Comparison of ENCODE assay signal across 9 mouse cellular contexts in genomic region chr10:76455289-76455688, GRCm38 (mm10). TPM values are rescaled to one million over a fixed set of nuclear protein-coding genes. Genes with fewer than 3 reads are reported as not detected.
DNase-seq lines count a peak whose midpoint lies in the region; ATAC-seq and TF ChIP-seq lines count a peak whose summit lies in the region.
"Had no signal": no experiment of that assay in that cellular context is flagged by ENCODE, and none has a peak within 500 bp of the region (broad histone marks: within the 10 kb centered on the region; RNA-seq: fewer than 3 reads in every experiment).

No protein-coding gene starts in this region.

- TF ChIP-seq CTCF in intestine, postnatal 0 days (IDR thresholded peaks at IDR 0.05; ENCODE audit: low read depth), result peak; percentile 82
- TF ChIP-seq CTCF in left cerebral cortex, adult 2 months (IDR thresholded peaks at IDR 0.05), result peak; percentile 70

- H3K4me1 ChIP-seq in intestine, postnatal 0 days (replicated peaks; ENCODE audit: control insufficient read depth, insufficient read depth, low read length), result no peaks in the 10 kb centered on the region
- H3K4me1 ChIP-seq in intestine, embryonic 16.5 days (ENCODE audit: control insufficient read depth, insufficient read depth, low read length), result no peaks in the 10 kb centered on the region
- no peaks in the 10 kb centered on the region; a peak in 1 of 4 replicates for H3K4me1 ChIP-seq in ES-E14 (ENCODE audit: control insufficient read depth in 2 of 2, insufficient read depth in 2 of 2, low read length in 2 of 2, poor library complexity in 1 of 2)

- H3K4me2 ChIP-seq in intestine, postnatal 0 days (replicated peaks; ENCODE audit: low read depth), result no peak overlapping the region
- H3K4me2 ChIP-seq in intestine, embryonic 16.5 days (ENCODE audit: low read depth, low read length), result no peak overlapping the region

- ATAC-seq in intestine, postnatal 0 days, result no peak
- ATAC-seq in intestine, embryonic 16.5 days, result no peak
- 0 out of 2 replicates have a peak, but pooled peaks have one; percentile 37 for ATAC-seq in monocyte, adult 5-6 weeks (replicated peaks; ENCODE audit: insufficient number of reproducible peaks, low FRiP score, low TSS enrichment, poor library complexity, severe bottlenecking)
- ATAC-seq in erythroblast, adult 5-6 weeks (replicated peaks; ENCODE audit: low FRiP score, poor library complexity, severe bottlenecking), result no peak; the same call in 1 of the 2 replicates

- DNase-seq in ES-E14 (ENCODE audit: low read depth, low spot score), result peak; percentile 38
- peak; percentile 43 to 68 for DNase-seq in adrenal gland, postnatal 36 days
- peak; percentile 62 for DNase-seq in gastrocnemius, postnatal 14 days
- peak in 1 of 2 experiments; percentile 43 for DNase-seq in left cerebral cortex, adult 2 months (ENCODE audit: extremely low spot score in 1 of 2, low spot score in 2 of 2)

- no peak overlapping the region for H3K4me3 ChIP-seq in intestine, postnatal 0 days (ENCODE audit: low read depth, low read length)
- H3K4me3 ChIP-seq in intestine, embryonic 16.5 days (ENCODE audit: low read length), result no peak overlapping the region
- H3K4me3 ChIP-seq in ES-E14 (ENCODE audit: insufficient read depth in 1 of 2, low read depth in 1 of 2, low read length in 2 of 2, poor library complexity in 1 of 2, severe bottlenecking in 1 of 2), result no peak overlapping the region
- no peak overlapping the region for H3K4me3 ChIP-seq in left cerebral cortex, adult 2 months

- 40% methylated on average over 5 of the region's 5 CpGs for WGBS in intestine, postnatal 0 days
- 60% methylated on average over 5 of the region's 5 CpGs for WGBS in intestine, embryonic 16.5 days

- intact Hi-C loops in gastrocnemius, postnatal 14 days (cut with DNase I; ENCODE audit: low total_unique reads), result loop anchor here (10.0 kb wide), 1 partner anchor 280 kb away; no protein-coding TSS in a partner anchor
- intact Hi-C loops in left cerebral cortex, adult 2 months (cut with DNase I), result loop anchor here (2.0 kb wide), 1 partner anchor 280 kb away; no protein-coding TSS in a partner anchor

- H3K9me3 ChIP-seq in intestine, postnatal 0 days (ENCODE audit: control insufficient read depth), result no peaks in the 10 kb centered on the region
- 0 out of 2 replicates have a peak, but pooled peaks cover 7% of the 10 kb centered on the region for H3K9me3 ChIP-seq in intestine, embryonic 16.5 days (ENCODE audit: control insufficient read depth, low read length)
- no peaks in the 10 kb centered on the region for H3K9me3 ChIP-seq in ES-E14 (ENCODE audit: control insufficient read depth, insufficient read depth, low read depth, low read length)

- no peak overlapping the region for H3K27ac ChIP-seq in intestine, postnatal 0 days (ENCODE audit: low read depth, low read length)
- H3K27ac ChIP-seq in intestine, embryonic 16.5 days (ENCODE audit: low read length), result no peak overlapping the region
- H3K27ac ChIP-seq in ES-E14 (ENCODE audit: insufficient read depth, low read depth, low read length, poor library complexity, severe bottlenecking), result no peak overlapping the region
- no peak overlapping the region for H3K27ac ChIP-seq in left cerebral cortex, adult 2 months

- no peaks in the 10 kb centered on the region for H3K27me3 ChIP-seq in intestine, postnatal 0 days (replicated peaks; ENCODE audit: control insufficient read depth, insufficient read depth, low read length)
- no peaks in the 10 kb centered on the region for H3K27me3 ChIP-seq in intestine, embryonic 16.5 days (replicated peaks; ENCODE audit: control insufficient read depth, insufficient read depth, low read length)

- H3K36me3 ChIP-seq in intestine, postnatal 0 days (ENCODE audit: control insufficient read depth, insufficient read depth), result no peaks in the 10 kb centered on the region
- no peaks in the 10 kb centered on the region for H3K36me3 ChIP-seq in intestine, embryonic 16.5 days (ENCODE audit: control insufficient read depth, insufficient read depth, low read length)
- H3K36me3 ChIP-seq in ES-E14 (ENCODE audit: control insufficient read depth, insufficient read depth, low read length, poor library complexity, severe bottlenecking), result no peaks in the 10 kb centered on the region

- in situ Hi-C loops in ES-E14 (cut with MboI; ENCODE audit: low sequenced_read_pairs in 2 of 2, unreplicated experiment in 2 of 2), result no loop called here

- H3K9ac ChIP-seq in intestine, postnatal 0 days (ENCODE audit: low read depth, low read length), result no peak overlapping the region
- H3K9ac ChIP-seq in intestine, embryonic 16.5 days (ENCODE audit: low read depth, low read length), result no peak overlapping the region
- H3K9ac ChIP-seq in ES-E14 (ENCODE audit: insufficient read depth, low read depth, low read length, poor library complexity, severe bottlenecking), result no peak overlapping the region

TF ChIP-seq in ES-E14, 5 proteins besides CTCF, POLR2A, EP300 and RAD21:
- TF ChIP-seq MAFK (IDR thresholded peaks at IDR 0.05; ENCODE audit: insufficient read depth, low read depth, low read length) (no peak), HCFC1 (IDR thresholded peaks at IDR 0.05; ENCODE audit: borderline replicate concordance, insufficient read depth, low read length) (no peak), ZC3H11A (IDR thresholded peaks at IDR 0.05; ENCODE audit: borderline replicate concordance, low read depth, low read length) (no peak), CHD2 (IDR thresholded peaks at IDR 0.05; ENCODE audit: low read depth, low read length) (no peak), ZNF384 (IDR thresholded peaks at IDR 0.05; ENCODE audit: low read depth, low read length) (no peak)

RNA-seq across cellular contexts. Expression of gene 2610028H24Rik, which starts 6.4 kb away (rescaled TPM):
- polyA plus RNA-seq in intestine, postnatal 0 days (2015; fragmentation: Nextera tagmentation; extraction: Ambion mirVana), result not detected in 2 replicates
- not detected in 2 replicates for polyA plus RNA-seq in intestine, embryonic 16.5 days (2015; fragmentation: Nextera tagmentation; extraction: Ambion mirVana)
- total RNA-seq in ES-E14 (2012; rRNA removed), result 0.32 and 0.36 TPM in 2 replicates
- not detected for total RNA-seq in adrenal gland, postnatal 36 days (2021)
- total RNA-seq in gastrocnemius, postnatal 14 days (2021), result under 1 TPM; 0.31 to 0.45 TPM
- total RNA-seq in left cerebral cortex, adult 2 months (2021), result not detected
- total RNA-seq in monocyte, adult 5-6 weeks (2017), result not detected in 3 replicates
- not detected in 2 replicates for total RNA-seq in erythroblast, adult 5-6 weeks (2015; ENCODE audit: low replicate concordance)
- total RNA-seq in erythroblast, adult 5-6 weeks (2017; ENCODE audit: low replicate concordance), result not detected in 2 replicates

RNA-seq across cellular contexts. Expression of gene Pcnt, which starts 12.7 kb away (rescaled TPM):
- 5.6 and 6.2 TPM in 2 replicates for polyA plus RNA-seq in intestine, postnatal 0 days (2015; fragmentation: Nextera tagmentation; extraction: Ambion mirVana)
- polyA plus RNA-seq in intestine, embryonic 16.5 days (2015; fragmentation: Nextera tagmentation; extraction: Ambion mirVana), result 10.1 and 10.7 TPM in 2 replicates
- total RNA-seq in ES-E14 (2012; rRNA removed), result 107 and 142 TPM in 2 replicates
- total RNA-seq in adrenal gland, postnatal 36 days (2021), result 10 to 100 TPM; 13.8 to 15.5 TPM
- 10 to 100 TPM; 50.6 to 71.3 TPM for total RNA-seq in gastrocnemius, postnatal 14 days (2021)
- total RNA-seq in left cerebral cortex, adult 2 months (2021), result 10 to 100 TPM; 22.8 to 26.6 TPM
- total RNA-seq in monocyte, adult 5-6 weeks (2017), result 36.3 to 48.3 TPM (median 40.0 TPM) in 3 replicates
- 22.4 and 25.0 TPM in 2 replicates for total RNA-seq in erythroblast, adult 5-6 weeks (2015; ENCODE audit: low replicate concordance)
- 31.9 and 34.8 TPM in 2 replicates for total RNA-seq in erythroblast, adult 5-6 weeks (2017; ENCODE audit: low replicate concordance)

RNA-seq across cellular contexts. Expression of gene Mcm3ap, which starts 13.4 kb away (rescaled TPM):
- polyA plus RNA-seq in intestine, postnatal 0 days (2015; fragmentation: Nextera tagmentation; extraction: Ambion mirVana), result 22.5 and 34.4 TPM in 2 replicates
- polyA plus RNA-seq in intestine, embryonic 16.5 days (2015; fragmentation: Nextera tagmentation; extraction: Ambion mirVana), result 34.1 and 34.4 TPM in 2 replicates
- total RNA-seq in ES-E14 (2012; rRNA removed), result 94.6 and 110 TPM in 2 replicates
- total RNA-seq in adrenal gland, postnatal 36 days (2021), result 10 to 100 TPM; 33.6 to 34.7 TPM
- 10 to 100 TPM; 21.4 to 22.2 TPM for total RNA-seq in gastrocnemius, postnatal 14 days (2021)
- total RNA-seq in left cerebral cortex, adult 2 months (2021), result 10 to 100 TPM; 48.4 to 49.0 TPM
- 56.0 to 77.8 TPM (median 72.0 TPM) in 3 replicates for total RNA-seq in monocyte, adult 5-6 weeks (2017)
- 19.0 and 34.3 TPM in 2 replicates for total RNA-seq in erythroblast, adult 5-6 weeks (2015; ENCODE audit: low replicate concordance)
- 30.6 and 68.6 TPM in 2 replicates for total RNA-seq in erythroblast, adult 5-6 weeks (2017; ENCODE audit: low replicate concordance)

RNA-seq across cellular contexts. Expression of gene Ybey, which starts 13.6 kb away (rescaled TPM):
- 2.7 and 2.9 TPM in 2 replicates for polyA plus RNA-seq in intestine, postnatal 0 days (2015; fragmentation: Nextera tagmentation; extraction: Ambion mirVana)
- polyA plus RNA-seq in intestine, embryonic 16.5 days (2015; fragmentation: Nextera tagmentation; extraction: Ambion mirVana), result 5.5 TPM in 2 replicates
- total RNA-seq in ES-E14 (2012; rRNA removed), result 3.6 and 4.6 TPM in 2 replicates
- 1 to 10 TPM; 2.0 to 3.5 TPM for total RNA-seq in adrenal gland, postnatal 36 days (2021)
- total RNA-seq in gastrocnemius, postnatal 14 days (2021), result 1 to 10 TPM; 3.5 to 3.8 TPM
- total RNA-seq in left cerebral cortex, adult 2 months (2021), result 1 to 10 TPM; 4.2 to 4.5 TPM
- total RNA-seq in monocyte, adult 5-6 weeks (2017), result 2.2 to 4.7 TPM (median 2.4 TPM) in 3 replicates
- total RNA-seq in erythroblast, adult 5-6 weeks (2015; ENCODE audit: low replicate concordance), result 0.19 and 0.21 TPM in 2 replicates
- total RNA-seq in erythroblast, adult 5-6 weeks (2017; ENCODE audit: low replicate concordance), result 0.60 and 1.4 TPM in 2 replicates

RNA-seq across cellular contexts. Expression of gene AC141477.1, which starts 15.0 kb away (rescaled TPM):
- not detected in 2 replicates for polyA plus RNA-seq in intestine, postnatal 0 days (2015; fragmentation: Nextera tagmentation; extraction: Ambion mirVana)
- not detected in 2 replicates for polyA plus RNA-seq in intestine, embryonic 16.5 days (2015; fragmentation: Nextera tagmentation; extraction: Ambion mirVana)
- not detected in 2 replicates for total RNA-seq in ES-E14 (2012; rRNA removed)
- total RNA-seq in adrenal gland, postnatal 36 days (2021), result not detected
- not detected for total RNA-seq in gastrocnemius, postnatal 14 days (2021)
- total RNA-seq in left cerebral cortex, adult 2 months (2021), result not detected
- total RNA-seq in monocyte, adult 5-6 weeks (2017), result 23.2 to 90.2 TPM (median 54.9 TPM) in 3 replicates
- not detected in 2 replicates for total RNA-seq in erythroblast, adult 5-6 weeks (2015; ENCODE audit: low replicate concordance)
- not detected in 2 replicates for total RNA-seq in erythroblast, adult 5-6 weeks (2017; ENCODE audit: low replicate concordance)
- polyA plus RNA-seq: lung, embryonic 16.5 days had no signal
